Mouse (Mus musculus): Measurements from ENCODE around the gene Ephb6.
"Not testable (repeated sequence)": the region's sequence is repeated elsewhere in the genome, so short reads cannot be mapped to it uniquely, and the experiment has no call there.

Ephb6 gene

DNA sequence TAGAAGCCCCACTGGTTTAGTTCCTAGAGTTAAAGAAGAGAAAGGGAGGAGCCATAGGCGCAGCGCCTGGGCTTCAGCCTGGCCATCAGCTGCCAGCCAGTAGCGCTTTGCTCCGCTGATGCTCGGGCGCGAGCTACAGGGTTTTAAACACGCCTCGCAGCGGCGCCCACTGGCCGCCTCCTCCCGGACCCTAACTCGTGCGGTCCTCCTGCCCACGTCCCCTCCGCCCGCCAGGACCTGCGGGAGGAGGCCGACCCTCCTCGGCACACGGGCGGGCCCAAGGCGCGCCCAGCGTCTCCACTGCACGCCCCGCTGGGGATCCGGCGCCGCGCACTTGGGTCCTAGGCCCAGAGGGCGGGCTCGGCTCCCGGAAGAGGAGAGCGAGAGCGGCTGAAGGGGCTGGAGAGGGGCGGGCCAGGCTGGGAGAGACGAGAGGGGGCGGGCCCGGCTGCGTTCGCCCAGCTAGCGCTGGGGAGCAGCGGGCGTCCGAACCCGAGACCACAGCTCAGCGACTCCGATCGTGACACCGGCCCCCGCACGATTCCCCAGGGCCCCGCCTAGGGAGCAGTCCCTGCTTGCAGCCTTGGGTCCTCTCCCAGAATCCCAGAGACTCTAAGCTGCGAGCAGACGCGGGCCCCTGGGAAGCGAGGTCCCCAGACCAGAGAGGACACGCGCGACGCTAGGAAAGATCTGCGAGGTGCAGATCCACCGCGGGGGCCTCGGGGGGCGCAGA, at the start of gene Ephb6:
Gene Ephb6 (plus strand): TSS at position 422 of the 733 bp plus-strand sequence.
- DNase-seq, result no peak

DNA sequence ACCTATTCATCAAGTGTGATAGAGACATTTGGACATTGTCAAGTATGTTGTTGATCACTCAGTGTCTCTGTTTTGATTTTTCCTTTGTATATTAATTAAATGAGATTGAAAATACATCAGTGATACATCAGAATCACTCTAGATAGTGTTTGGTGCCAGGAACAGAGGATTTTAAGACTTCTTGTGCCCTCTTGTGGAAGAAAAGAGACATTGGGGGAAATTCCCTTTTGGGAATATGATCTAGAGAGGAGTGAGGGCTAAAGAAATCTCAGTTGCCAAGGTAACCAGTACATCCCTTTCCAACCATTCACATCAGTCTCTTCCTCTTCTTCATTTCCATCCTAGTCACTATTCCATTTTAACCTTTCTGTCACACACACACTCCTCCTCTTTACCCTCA, 48.9 kb upstream of the Ephb6 start:
- no peak for DNase-seq

GRCm38 (mm10) chr6:41557468-41557867, 47.8 kb upstream of the Ephb6 start:
- no peak for DNase-seq

GRCm38 (mm10) chr6:41558271-41558670, 47.0 kb upstream of the Ephb6 start:
- no peak for DNase-seq

- no peak for DNase-seq
Observed at GRCm38 (mm10) chr6:41559331-41559730, 46.0 kb upstream of the Ephb6 start.

- DNase-seq, result no peak
Observed at GRCm38 (mm10) chr6:41560273-41560672, 45.0 kb upstream of the Ephb6 start.

- DNase-seq, result no peak
Observed at GRCm38 (mm10) chr6:41562598-41562997, 42.7 kb upstream of the Ephb6 start.

DNA sequence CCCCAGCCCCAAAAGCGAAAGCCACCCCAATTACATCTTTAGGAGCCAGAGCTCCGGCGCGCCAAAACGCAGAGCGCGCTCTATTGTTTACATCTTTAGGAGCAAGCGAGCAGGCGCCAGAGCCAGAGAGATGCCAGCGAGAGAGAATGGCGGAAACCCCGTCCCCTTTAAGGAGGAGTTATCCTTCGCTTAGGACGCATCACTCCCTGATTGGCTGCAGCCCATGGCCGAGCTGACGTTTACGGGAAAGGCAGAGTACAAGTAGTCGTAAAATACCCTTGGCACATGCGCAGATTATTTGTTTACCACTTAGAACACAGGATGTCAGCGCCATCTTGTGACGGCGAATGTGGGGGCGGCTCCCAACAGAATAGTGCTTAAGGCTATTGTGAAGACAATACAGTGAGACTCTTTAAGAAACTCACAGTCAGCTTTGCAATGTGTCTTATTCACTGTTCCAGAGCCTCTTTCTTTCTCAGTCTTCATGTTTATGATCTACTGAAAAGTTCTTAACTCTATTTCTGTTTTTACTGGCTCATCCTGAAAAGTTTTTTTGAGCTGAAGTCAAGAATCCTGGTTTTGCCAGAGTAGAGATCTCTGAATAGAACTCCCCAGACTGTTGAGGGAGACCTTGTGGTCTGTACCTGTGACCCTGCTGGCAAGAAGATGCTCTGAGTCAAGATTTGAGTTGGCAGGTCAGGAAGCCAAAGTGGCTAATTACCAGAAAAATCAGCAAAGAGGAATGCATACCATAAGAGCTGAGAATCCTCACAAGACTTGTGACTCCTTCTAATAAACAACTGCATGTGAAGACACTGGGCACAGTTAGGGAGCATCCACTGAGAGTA, 42.0 kb upstream of the Ephb6 start:
- DNase-seq, result not testable (repeated sequence)

- DNase-seq, result no peak
Observed at GRCm38 (mm10) chr6:41565261-41565660, 40.0 kb upstream of the Ephb6 start.

DNA sequence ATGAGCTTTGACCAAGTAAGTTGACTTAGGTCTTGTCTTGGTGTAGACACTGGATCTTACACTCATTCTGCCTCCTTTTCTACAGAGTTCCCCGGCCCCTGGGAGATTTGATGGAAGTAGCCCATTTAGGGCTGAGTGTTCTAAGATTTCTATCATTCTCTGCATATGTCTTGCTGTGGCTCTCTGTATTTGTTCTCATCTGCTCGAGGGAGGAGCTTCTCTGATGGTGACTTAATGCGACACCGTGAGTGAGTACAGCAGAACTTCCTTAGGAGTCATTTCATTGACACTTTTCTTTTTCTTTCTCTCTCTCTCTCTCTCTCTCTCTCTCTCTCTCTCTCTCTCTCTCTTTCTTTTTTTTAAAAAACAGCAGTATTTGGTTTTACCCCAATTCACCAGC, 38.3 kb upstream of the Ephb6 start:
- no peak for DNase-seq

GRCm38 (mm10) chr6:41569078-41569477, 36.2 kb upstream of the Ephb6 start:
- no peak for DNase-seq

- no peak for DNase-seq
Observed at GRCm38 (mm10) chr6:41576526-41577097, 28.7 kb upstream of the Ephb6 start.

DNA sequence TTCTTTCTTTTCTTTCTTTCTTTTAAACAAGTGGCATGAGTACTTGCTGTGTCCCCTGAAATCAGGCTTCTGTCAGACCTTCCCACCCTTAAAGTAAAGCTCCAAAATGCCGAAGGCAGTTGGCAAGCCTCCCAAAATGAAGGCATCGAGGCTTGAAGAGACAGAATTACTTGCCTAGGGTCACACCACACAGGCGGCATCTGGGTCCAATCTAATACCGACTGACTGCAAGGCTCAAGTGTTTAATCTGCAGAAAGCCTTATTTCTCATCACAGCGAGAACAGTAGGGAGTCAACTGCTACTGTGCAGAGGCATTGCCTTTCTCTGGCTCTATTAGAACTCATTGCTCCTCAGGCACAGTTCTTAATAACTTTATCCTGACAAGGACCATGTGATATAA, 28.0 kb upstream of the Ephb6 start:
- DNase-seq, result no peak

GRCm38 (mm10) chr6:41581295-41581694, 24.0 kb upstream of the Ephb6 start:
- no peak for DNase-seq

DNA sequence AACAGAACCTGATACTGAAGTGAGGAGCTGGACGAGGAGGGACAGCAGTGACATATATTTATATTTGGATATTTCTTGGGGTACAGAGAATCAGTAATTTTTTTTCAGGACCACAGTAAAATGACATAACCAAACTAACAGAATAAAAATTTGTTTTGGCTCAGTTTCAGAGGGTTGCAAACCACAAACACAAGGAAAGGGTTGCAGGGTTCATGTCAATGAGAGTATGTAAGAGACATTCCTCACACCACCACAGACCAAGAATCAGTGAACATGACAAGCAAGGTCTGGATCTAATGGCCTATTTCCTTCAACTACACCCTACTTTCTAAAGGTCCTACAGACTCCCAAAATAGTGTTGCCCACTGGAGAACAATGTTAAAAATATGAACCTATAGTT, 23.1 kb upstream of the Ephb6 start:
- no peak for DNase-seq

DNA sequence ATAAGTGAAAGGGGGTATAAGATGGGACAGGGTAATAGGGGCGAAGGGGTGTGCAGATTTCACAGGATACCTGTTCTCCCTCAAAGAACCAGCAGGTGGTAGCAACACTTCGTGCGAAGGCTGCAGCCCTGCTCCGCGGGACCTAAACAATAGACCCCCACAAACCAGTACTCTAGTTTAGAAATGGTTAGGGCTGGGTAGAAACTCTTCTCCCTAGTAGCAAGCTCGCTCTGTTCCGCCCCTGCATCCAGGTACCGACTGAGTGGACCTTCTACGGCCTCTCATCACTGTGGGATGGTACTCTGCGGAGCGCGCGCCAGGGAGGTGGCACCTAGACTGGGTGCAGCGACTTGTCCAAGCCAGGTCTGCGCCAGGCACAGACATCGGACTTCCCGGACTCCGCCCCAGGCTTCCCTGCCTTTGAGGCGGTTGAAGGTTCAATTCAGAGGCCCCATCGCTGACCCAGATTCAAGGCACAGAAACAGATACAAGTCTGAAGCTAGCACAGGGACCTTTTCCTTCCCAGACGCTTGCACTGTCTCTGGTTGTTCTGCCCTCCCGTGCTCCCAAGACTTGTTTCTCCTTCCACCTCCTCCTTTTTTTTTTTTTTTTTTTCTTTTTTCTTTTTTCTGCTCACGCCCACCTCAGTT, 756 bp upstream of the Ephb6 start:
- DNase-seq, result no peak

- no peak for DNase-seq
Observed at GRCm38 (mm10) chr6:41605794-41606104, 467 bp downstream of the Ephb6 start.

DNA sequence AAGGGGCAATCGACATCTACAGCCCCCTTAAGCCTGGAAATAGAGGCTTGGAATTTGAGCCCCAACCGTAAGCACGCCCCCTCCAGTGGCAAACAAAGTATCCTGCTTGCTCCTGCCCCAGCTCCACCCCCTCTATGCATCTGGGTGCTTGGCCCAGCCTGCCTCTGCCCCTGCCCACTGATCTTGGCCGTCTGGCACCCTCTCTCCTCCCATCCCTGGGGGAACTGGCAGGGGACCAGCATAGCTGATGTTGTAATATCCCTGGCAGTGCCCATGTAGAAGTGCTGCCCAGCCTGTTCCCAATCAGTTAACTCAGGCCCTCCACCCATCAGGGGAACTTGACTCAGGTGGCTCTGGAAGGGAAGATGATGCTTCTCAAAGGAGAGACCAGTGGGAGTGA, 932 bp downstream of the Ephb6 start:
- DNase-seq, result no peak

GRCm38 (mm10) chr6:41607637-41608036, 2.4 kb downstream of the Ephb6 start:
- DNase-seq, result no peak

- no peak for DNase-seq
Observed at GRCm38 (mm10) chr6:41620173-41620798, 15.0 kb downstream of the Ephb6 start.

DNA sequence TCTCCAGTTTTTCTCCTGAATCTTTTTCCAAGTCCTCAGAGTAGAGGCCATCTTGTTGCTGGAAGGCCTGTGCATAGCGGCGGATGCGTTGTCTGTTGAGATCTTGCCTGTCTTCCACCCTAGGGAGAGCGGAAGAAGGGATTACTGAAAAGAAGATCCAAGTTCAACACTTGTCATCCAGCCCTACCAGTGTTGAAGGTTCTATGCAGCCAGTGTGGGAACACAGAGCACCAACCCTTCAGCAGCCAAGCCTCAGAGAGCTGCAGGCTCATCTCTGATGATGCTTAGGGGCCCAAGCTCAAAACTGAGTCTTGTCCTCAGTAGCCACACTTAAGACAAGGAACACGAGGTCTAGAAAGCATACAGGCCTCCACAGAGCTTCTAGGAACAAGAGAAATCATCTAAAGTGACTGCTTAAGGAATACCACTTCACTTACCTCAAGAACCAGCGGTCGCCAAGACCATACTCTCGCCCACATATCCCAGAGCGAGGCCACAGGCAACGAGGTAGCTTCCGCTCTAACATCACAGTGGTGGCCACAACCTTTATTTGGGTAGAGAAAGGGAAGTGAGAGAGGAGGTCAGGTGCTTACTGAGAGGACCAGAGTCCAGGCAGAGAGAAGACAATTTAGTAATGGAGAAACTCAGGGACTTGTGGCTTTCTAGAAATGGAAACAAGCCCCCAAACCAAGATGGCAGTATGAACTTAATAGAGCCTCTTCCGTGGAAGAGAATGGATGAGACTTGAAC, 16.1 kb downstream of the Ephb6 start:
- no peak for DNase-seq

- no peak for DNase-seq
Observed at GRCm38 (mm10) chr6:41622661-41623060, 17.4 kb downstream of the Ephb6 start.

Measured in cerebellum, adult 8-10 months (tissue).